Mouse (Mus musculus): Measurements from ENCODE around the gene Litaf.

DNA sequence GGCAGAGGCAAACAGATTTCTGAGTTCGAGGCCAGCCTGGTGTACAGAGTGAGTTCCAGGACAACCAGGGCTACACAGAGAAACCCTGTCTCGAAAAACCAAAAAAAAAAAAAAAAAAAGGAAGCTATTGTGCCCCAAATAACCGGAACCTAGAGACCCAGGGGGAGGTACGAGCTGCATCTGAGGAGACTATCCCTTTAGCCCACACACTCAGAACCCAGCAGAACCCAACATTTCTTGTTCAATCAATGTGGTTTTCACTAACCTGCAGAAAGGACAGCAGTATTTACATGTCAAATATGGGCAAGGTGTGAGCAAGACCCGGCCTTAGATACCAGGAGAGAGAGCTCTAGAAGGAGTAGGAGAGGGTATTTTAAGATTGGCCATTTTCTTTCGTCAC, 98.9 kb downstream of the Litaf start:
- TF ChIP-seq CTCF (IDR thresholded peaks at IDR 0.05; ENCODE audit: low read depth) (no peak), EP300 (IDR thresholded peaks at IDR 0.05; ENCODE audit: low read depth) (no peak)
